In the genomic region with DNA sequence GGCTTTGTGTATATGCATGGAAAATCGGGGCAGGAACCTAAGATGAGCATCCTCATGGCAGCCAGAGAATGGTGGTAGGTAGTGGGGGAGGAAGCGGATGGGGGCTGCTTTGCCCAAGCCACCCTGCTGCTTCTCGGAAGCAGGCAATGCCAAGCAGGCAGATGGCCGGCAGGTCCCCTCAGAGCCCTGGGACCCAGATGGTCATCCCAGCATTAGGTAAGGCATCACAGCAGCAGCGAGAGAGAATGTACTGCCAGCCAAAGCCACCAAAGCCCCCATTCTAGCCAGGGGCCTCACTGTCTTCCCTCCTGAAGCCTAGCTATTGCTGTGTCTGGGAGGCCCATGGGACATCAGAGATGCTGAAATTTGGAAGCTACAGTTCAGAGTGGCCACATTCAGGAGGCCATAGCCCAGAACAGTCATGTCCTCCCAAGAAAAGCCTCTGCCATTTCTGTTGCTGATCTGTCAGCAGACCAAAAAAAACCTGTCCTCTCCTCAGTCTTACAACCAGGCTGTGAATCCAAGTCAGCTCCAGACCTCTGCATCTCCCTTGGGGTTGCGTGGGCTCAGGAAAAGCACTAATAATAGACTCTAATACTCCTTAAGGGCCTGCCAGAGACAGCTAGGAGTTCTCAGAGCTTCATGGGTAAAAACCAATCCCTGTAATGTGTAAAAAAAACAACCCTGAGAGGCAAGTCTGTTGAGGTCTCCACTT, we compare ENCODE assay signal across 10 mouse cellular contexts.
DNase-seq lines count a peak whose midpoint lies in the region; ATAC-seq and TF ChIP-seq lines count a peak whose summit lies in the region.
"Had no signal": no experiment of that assay in that cellular context is flagged by ENCODE, and none has a peak within 500 bp of the region (broad histone marks: within the 10 kb centered on the region; RNA-seq: fewer than 3 reads in every experiment).

No protein-coding gene starts in this region.

- no peak for TF ChIP-seq CTCF in bone marrow macrophage, adult 2 months (IDR thresholded peaks at IDR 0.05; ENCODE audit: low read depth, low read length)
- no peak for TF ChIP-seq CTCF in left cerebral cortex, adult 2 months (IDR thresholded peaks at IDR 0.05)

- intact Hi-C loops in left cerebral cortex, adult 2 months (cut with DNase I): loop anchor here (10.0 kb wide), 1 partner anchor 866 kb away; no protein-coding TSS in a partner anchor

- H3K4me2 ChIP-seq in heart, embryonic 11.5 days: no peak overlapping the region
- no peak overlapping the region for H3K4me2 ChIP-seq in embryonic facial prominence, embryonic 14.5 days (ENCODE audit: low read depth, low read length)

- no peaks in the 10 kb centered on the region for H3K36me3 ChIP-seq in heart, embryonic 11.5 days (ENCODE audit: control insufficient read depth, insufficient read depth, low read length)
- 0 out of 2 replicates have a peak, but pooled peaks cover 7% of the 10 kb centered on the region for H3K36me3 ChIP-seq in embryonic facial prominence, embryonic 14.5 days (ENCODE audit: control insufficient read depth, insufficient read depth, low read length)
- peaks cover 2% of the 10 kb centered on the region; the same call in 1 of the 2 replicates for H3K36me3 ChIP-seq in limb, embryonic 10.5 days

- 0 out of 2 replicates have a peak overlapping the region, but pooled peaks have one; percentile 41 for H3K27ac ChIP-seq in heart, embryonic 11.5 days (ENCODE audit: low read depth, low read length)
- H3K27ac ChIP-seq in bone marrow macrophage, adult 2 months (ENCODE audit: insufficient read depth, low read depth, low read length): peak overlapping the region; percentile 41
- H3K27ac ChIP-seq in embryonic facial prominence, embryonic 14.5 days (replicated peaks; ENCODE audit: low read depth, low read length): peak overlapping the region; percentile 59; the same call in 1 of the 2 replicates
- H3K27ac ChIP-seq in limb, embryonic 10.5 days: peak overlapping the region; percentile 82; the same call in 1 of the 2 replicates
- H3K27ac ChIP-seq in left cerebral cortex, adult 2 months: no peak overlapping the region; the same call in 1 of the 2 replicates

- no peaks in the 10 kb centered on the region; the same call in 1 of the 2 replicates for H3K9me3 ChIP-seq in heart, embryonic 11.5 days (replicated peaks; ENCODE audit: control insufficient read depth, low read length)
- no peaks in the 10 kb centered on the region for H3K9me3 ChIP-seq in embryonic facial prominence, embryonic 14.5 days (ENCODE audit: control insufficient read depth, low read length)
- no peaks in the 10 kb centered on the region for H3K9me3 ChIP-seq in limb, embryonic 10.5 days (replicated peaks)

- no peak for TF ChIP-seq POLR2A in bone marrow macrophage, adult 2 months (IDR thresholded peaks at IDR 0.05; ENCODE audit: borderline replicate concordance, low read depth, low read length)

- H3K27me3 ChIP-seq in heart, embryonic 11.5 days (ENCODE audit: control insufficient read depth, insufficient read depth, low read length): no peaks in the 10 kb centered on the region
- H3K27me3 ChIP-seq in embryonic facial prominence, embryonic 14.5 days (replicated peaks; ENCODE audit: control insufficient read depth, insufficient read depth, low read length): no peaks in the 10 kb centered on the region
- H3K27me3 ChIP-seq in limb, embryonic 10.5 days (ENCODE audit: low read depth, poor library complexity, severe bottlenecking): no peaks in the 10 kb centered on the region

- 0 out of 2 replicates have a peak overlapping the region, but pooled peaks have one; percentile 10 for H3K9ac ChIP-seq in heart, embryonic 11.5 days (ENCODE audit: low read depth, low read length)
- H3K9ac ChIP-seq in embryonic facial prominence, embryonic 14.5 days (ENCODE audit: low read depth, low read length): no peak overlapping the region

- peaks cover 32% of the 10 kb centered on the region for H3K4me1 ChIP-seq in heart, embryonic 11.5 days (ENCODE audit: control insufficient read depth, insufficient read depth, low read length)
- peaks cover 47% of the 10 kb centered on the region for H3K4me1 ChIP-seq in bone marrow macrophage, adult 2 months (ENCODE audit: control insufficient read depth, insufficient read depth, low read length)
- peaks cover 8% of the 10 kb centered on the region for H3K4me1 ChIP-seq in embryonic facial prominence, embryonic 14.5 days (ENCODE audit: control insufficient read depth, insufficient read depth, low read length)
- peaks cover 28% of the 10 kb centered on the region for H3K4me1 ChIP-seq in limb, embryonic 10.5 days

- DNase-seq in heart, adult 18-20 months: no peak
- DNase-seq in embryonic facial prominence, embryonic 14.5 days (ENCODE audit: low spot score): no peak
- DNase-seq in limb, embryonic 10.5 days (ENCODE audit: low spot score): no peak
- DNase-seq in layer of hippocampus, adult 18-20 months (ENCODE audit: low spot score in 2 of 2): no peak
- DNase-seq in left cerebral cortex, adult 2 months (ENCODE audit: extremely low spot score in 1 of 2, low spot score in 2 of 2): no peak
- no peak for DNase-seq in left cerebral cortex, adult 11 months (ENCODE audit: low spot score)
- DNase-seq: adrenal gland, adult 2 months; kidney, adult 18-20 months had no signal

- ATAC-seq in heart, embryonic 11.5 days (replicated peaks; ENCODE audit: insufficient number of reproducible peaks, low FRiP score, low TSS enrichment): no peak
- ATAC-seq in embryonic facial prominence, embryonic 14.5 days (ENCODE audit: low read depth): no peak

- WGBS in heart, embryonic 11.5 days (ENCODE audit: insufficient replicate concordance): 80% methylated on average over 6 of the region's 6 CpGs
- WGBS in embryonic facial prominence, embryonic 14.5 days: 83% methylated on average over 6 of the region's 6 CpGs
- WGBS in limb, embryonic 10.5 days: 96% methylated on average over 6 of the region's 6 CpGs

- H3K4me3 ChIP-seq in heart, embryonic 11.5 days (ENCODE audit: low read depth, low read length): no peak overlapping the region
- no peak overlapping the region for H3K4me3 ChIP-seq in bone marrow macrophage, adult 2 months (ENCODE audit: insufficient read depth, low read length)
- H3K4me3 ChIP-seq in embryonic facial prominence, embryonic 14.5 days (ENCODE audit: low read depth, low read length): no peak overlapping the region
- H3K4me3 ChIP-seq in limb, embryonic 10.5 days: no peak overlapping the region
- H3K4me3 ChIP-seq in left cerebral cortex, adult 2 months: no peak overlapping the region
